Mouse (Mus musculus) CH12.LX (cell line): Measurements from ENCODE around the gene Ttc9b. TPM values are rescaled to one million over a fixed set of nuclear protein-coding genes. Genes with fewer than 3 reads are reported as not detected.

Experiments used
- DNase-seq: peaks from one replicate; pipeline ENCODE4 v3.0.0-alpha.2; 2013; ENCODE audit errors: extremely low read depth
- H3K27ac ChIP-seq: 2 replicates; pipeline ENCODE4 v1.5.1; 2012; ENCODE audit warnings: low read depth, mild to moderate bottlenecking, control low read depth, moderate library complexity; ENCODE audit not compliant: insufficient read depth
- H3K27me3 ChIP-seq: replicated peaks from 2 replicates; pipeline ENCODE3; 2012; ENCODE audit warnings: inconsistent platforms
- H3K36me3 ChIP-seq, 2 experiments: replicated peaks in 1 of 2; 2 replicates each; pipeline versions ENCODE3 to v1.6.1; 2012; ENCODE audit warnings: inconsistent platforms in 1 of 2, low read length in 1 of 2, mild to moderate bottlenecking in 1 of 2, mixed read lengths in 1 of 2, moderate library complexity in 1 of 2; ENCODE audit not compliant: control insufficient read depth in 1 of 2, insufficient read depth in 1 of 2
- H3K4me1 ChIP-seq, 2 experiments: 2 replicates each; pipeline ENCODE4 v1.6.1; 2012; ENCODE audit warnings: inconsistent platforms in 1 of 2, moderate library complexity in 1 of 2; ENCODE audit not compliant: insufficient read depth in 2 of 2, control insufficient read depth in 1 of 2
- H3K4me2 ChIP-seq: 2 replicates; pipeline ENCODE4 v1.6.1; 2012; ENCODE audit warnings: low read depth, mild to moderate bottlenecking, control low read depth; ENCODE audit not compliant: poor library complexity, insufficient read depth, severe bottlenecking
- H3K4me3 ChIP-seq, 3 experiments: fragments of 150-350 bp in 1 of 3; sonication (generic) in 1 of 3; replicated peaks in 1 of 3; 2 replicates each; pipeline versions ENCODE3 to v1.5.1; 2011 to 2012; ENCODE audit warnings: low read depth in 2 of 3, low read length in 2 of 3, mild to moderate bottlenecking in 2 of 3, moderate library complexity in 2 of 3, control low read depth in 1 of 3, improper control_type of control experiment in 1 of 3, inconsistent platforms in 1 of 3, mixed read lengths in 1 of 3; ENCODE audit not compliant: poor library complexity in 1 of 3
- H3K79me2 ChIP-seq: replicated peaks from 2 replicates; pipeline ENCODE4 v1.6.1; 2012; ENCODE audit warnings: mild to moderate bottlenecking, moderate library complexity; ENCODE audit not compliant: control insufficient read depth, poor library complexity, insufficient read depth, severe bottlenecking; ENCODE audit errors: extremely low read depth
- H3K9ac ChIP-seq: 2 replicates; pipeline ENCODE4 v1.6.1; 2012; ENCODE audit warnings: low read depth, mild to moderate bottlenecking, control low read depth, moderate library complexity; ENCODE audit not compliant: insufficient read depth
- H3K9me3 ChIP-seq: replicated peaks from 2 replicates; pipeline ENCODE3; 2012; ENCODE audit warnings: low read length, inconsistent platforms, mixed read lengths
- BHLHE40 ChIP-seq: IDR thresholded peaks from 2 replicates; pipeline ENCODE4 v1.6.1; 2011; ENCODE audit warnings: mild to moderate bottlenecking, low read depth, low read length, improper control_type of control experiment
- CHD1 ChIP-seq: IDR thresholded peaks from 2 replicates; pipeline ENCODE4 v1.6.1; 2012; ENCODE audit warnings: low read depth, low read length, improper control_type of control experiment, inconsistent platforms
- CHD2 ChIP-seq: IDR thresholded peaks from 2 replicates; pipeline ENCODE4 v1.6.1; 2011; ENCODE audit warnings: low read length, improper control_type of control experiment
- CTCF ChIP-seq, 2 experiments: IDR thresholded peaks in 1 of 2; conservative IDR thresholded peaks in 1 of 2; 2 replicates each; pipeline ENCODE4 v1.5.1; 2011 to 2012; ENCODE audit warnings: low read depth in 2 of 2, low read length in 2 of 2, improper control_type of control experiment in 1 of 2, inconsistent platforms in 1 of 2, mild to moderate bottlenecking in 1 of 2, moderate library complexity in 1 of 2
- E2F4 ChIP-seq: IDR thresholded peaks from 2 replicates; pipeline ENCODE4 v1.6.1; 2011; ENCODE audit warnings: low read depth, low read length, improper control_type of control experiment; ENCODE audit not compliant: insufficient replicate concordance
- ELF1 ChIP-seq: IDR thresholded peaks from 2 replicates; pipeline ENCODE4 v1.6.1; 2014; ENCODE audit warnings: low read depth, mild to moderate bottlenecking, inconsistent platforms, low read length, improper control_type of control experiment
- EP300 ChIP-seq: IDR thresholded peaks from 2 replicates; pipeline ENCODE4 v1.6.1; 2011; ENCODE audit warnings: low read length, improper control_type of control experiment
- ETS1 ChIP-seq: conservative IDR thresholded peaks from 2 replicates; pipeline ENCODE4 v1.6.1; 2012; ENCODE audit warnings: low read depth, mild to moderate bottlenecking, inconsistent platforms, low read length, improper control_type of control experiment, moderate library complexity
- GABPA ChIP-seq: IDR thresholded peaks from 2 replicates; pipeline ENCODE4 v1.6.1; 2012; ENCODE audit warnings: low read depth, low read length, improper control_type of control experiment, inconsistent platforms; ENCODE audit not compliant: insufficient replicate concordance
- HCFC1 ChIP-seq: IDR thresholded peaks from 2 replicates; pipeline ENCODE4 v1.6.1; 2012; ENCODE audit warnings: low read depth, mild to moderate bottlenecking, inconsistent platforms, low read length, improper control_type of control experiment
- IRF4 ChIP-seq: IDR thresholded peaks from 2 replicates; pipeline ENCODE4 v1.6.1; 2014; ENCODE audit warnings: low read depth, mild to moderate bottlenecking, inconsistent platforms, low read length, improper control_type of control experiment
- JUN ChIP-seq: IDR thresholded peaks from 2 replicates; pipeline ENCODE4 v1.6.1; 2011; ENCODE audit warnings: low read depth, mild to moderate bottlenecking, low read length, improper control_type of control experiment, moderate library complexity; ENCODE audit not compliant: insufficient read depth
- KAT2A ChIP-seq: IDR thresholded peaks from 2 replicates; pipeline ENCODE4 v1.6.1; 2012; ENCODE audit warnings: low read length, improper control_type of control experiment, inconsistent platforms; ENCODE audit not compliant: insufficient replicate concordance
- MAFK ChIP-seq: IDR thresholded peaks from 2 replicates; pipeline ENCODE4 v1.6.1; 2011; ENCODE audit warnings: low read length, improper control_type of control experiment; ENCODE audit not compliant: insufficient replicate concordance
- MAX ChIP-seq: IDR thresholded peaks from 2 replicates; pipeline ENCODE4 v1.6.1; 2011; ENCODE audit warnings: low read length, improper control_type of control experiment
- MAZ ChIP-seq: IDR thresholded peaks from 2 replicates; pipeline ENCODE4 v1.6.1; 2012; ENCODE audit warnings: low read depth, mild to moderate bottlenecking, inconsistent platforms, low read length, improper control_type of control experiment, moderate library complexity
- MEF2A ChIP-seq: IDR thresholded peaks from 2 replicates; pipeline ENCODE4 v1.6.1; 2014; ENCODE audit warnings: low read depth, mild to moderate bottlenecking, inconsistent platforms, low read length, improper control_type of control experiment, borderline replicate concordance
- MXI1 ChIP-seq: IDR thresholded peaks from 2 replicates; pipeline ENCODE4 v1.6.1; 2011; ENCODE audit warnings: mild to moderate bottlenecking, low read depth, low read length, improper control_type of control experiment
- MYC ChIP-seq: IDR thresholded peaks from 2 replicates; pipeline ENCODE4 v1.6.1; 2011; ENCODE audit warnings: low read depth, mild to moderate bottlenecking, improper control_type of control experiment, low read length
- NELFE ChIP-seq: IDR thresholded peaks from 2 replicates; pipeline ENCODE4 v1.6.1; 2011; ENCODE audit warnings: low read depth, low read length, improper control_type of control experiment
- NRF1 ChIP-seq: IDR thresholded peaks from 2 replicates; pipeline ENCODE4 v1.6.1; 2014; ENCODE audit warnings: low read depth, mild to moderate bottlenecking, inconsistent platforms, low read length, improper control_type of control experiment, moderate library complexity
- PAX5 ChIP-seq: IDR thresholded peaks from 2 replicates; pipeline ENCODE4 v1.6.1; 2012; ENCODE audit warnings: low read length, inconsistent platforms, mixed read lengths
- POLR2A ChIP-seq: IDR thresholded peaks from 2 replicates; pipeline ENCODE4 v1.6.1; 2011; ENCODE audit warnings: low read depth, mild to moderate bottlenecking, improper control_type of control experiment, low read length
- POLR2AphosphoS2 ChIP-seq: IDR thresholded peaks from 2 replicates; pipeline ENCODE4 v1.6.1; 2011; ENCODE audit warnings: low read depth, low read length, improper control_type of control experiment
- RAD21 ChIP-seq: IDR thresholded peaks from 2 replicates; pipeline ENCODE4 v1.6.1; 2011; ENCODE audit warnings: low read depth, mild to moderate bottlenecking, low read length, improper control_type of control experiment, moderate library complexity
- RCOR1 ChIP-seq: conservative IDR thresholded peaks from 2 replicates; pipeline ENCODE4 v1.6.1; 2012; ENCODE audit warnings: low read depth, mild to moderate bottlenecking, inconsistent platforms, low read length, improper control_type of control experiment
- SIN3A ChIP-seq: IDR thresholded peaks from 2 replicates; pipeline ENCODE4 v1.6.1; 2012; ENCODE audit warnings: low read length, improper control_type of control experiment, inconsistent platforms
- SMC3 ChIP-seq: IDR thresholded peaks from 2 replicates; pipeline ENCODE4 v1.6.1; 2011; ENCODE audit warnings: low read depth, low read length, improper control_type of control experiment
- TBP ChIP-seq: conservative IDR thresholded peaks from 2 replicates; pipeline ENCODE4 v1.6.1; 2011; ENCODE audit warnings: low read depth, low read length, improper control_type of control experiment
- TCF12 ChIP-seq: IDR thresholded peaks from 2 replicates; pipeline ENCODE4 v1.6.1; 2014; ENCODE audit warnings: low read depth, mild to moderate bottlenecking, inconsistent platforms, low read length, improper control_type of control experiment
- UBTF ChIP-seq: IDR thresholded peaks from 2 replicates; pipeline ENCODE4 v1.6.1; 2012; ENCODE audit warnings: low read depth, mild to moderate bottlenecking, inconsistent platforms, low read length, improper control_type of control experiment, moderate library complexity
- USF1 ChIP-seq: IDR thresholded peaks from 2 replicates; pipeline ENCODE4 v1.6.1; 2014; ENCODE audit warnings: low read depth, mild to moderate bottlenecking, inconsistent platforms, low read length, improper control_type of control experiment
- USF2 ChIP-seq: conservative IDR thresholded peaks from 2 replicates; pipeline ENCODE4 v1.6.1; 2011; ENCODE audit warnings: low read depth, low read length, improper control_type of control experiment
- ZC3H11A ChIP-seq: IDR thresholded peaks from 2 replicates; pipeline ENCODE4 v1.6.1; 2012; ENCODE audit warnings: low read depth, mild to moderate bottlenecking, inconsistent platforms, low read length, improper control_type of control experiment
- ZKSCAN1 ChIP-seq: IDR thresholded peaks from 2 replicates; pipeline ENCODE4 v1.6.1; 2012; ENCODE audit warnings: low read depth, inconsistent platforms, low read length, improper control_type of control experiment, borderline replicate concordance
- ZMIZ1 ChIP-seq: IDR thresholded peaks from 2 replicates; pipeline ENCODE4 v1.6.1; 2012; ENCODE audit warnings: low read depth, mild to moderate bottlenecking, inconsistent platforms, low read length, improper control_type of control experiment
- ZNF384 ChIP-seq: IDR thresholded peaks from 2 replicates; pipeline ENCODE4 v1.6.1; 2012; ENCODE audit warnings: low read depth, low read length, improper control_type of control experiment, inconsistent platforms
- dilution Hi-C: fragments of 300-500 bp; cut with MboI; formaldehyde crosslinking; loops from 2 replicates; pipeline ENCODE4 v1.14.3; 2020; ENCODE audit warnings: low sequenced_read_pairs; ENCODE audit not compliant: extremely low pct_unique_long_range_greater_than_20kb, extremely low pct_ligation_motif_present
- in situ Hi-C: fragments of 300-500 bp; cut with MboI; formaldehyde crosslinking; loops from 3 replicates; pipeline ENCODE4 v1.14.3; 2019; ENCODE audit warnings: low sequenced_read_pairs, low pct_ligation_motif_present, low pct_unique_long_range_greater_than_20kb, mixed read lengths
- polyA plus RNA-seq: library from polyadenylated mRNA; unstranded; fragments of >175 nt; gene quantifications from 2 replicates; pipeline ENCODE4 v1.2.1, GENCODE M21; 2012; ENCODE audit warnings: low read depth; ENCODE audit not compliant: insufficient read length
- total RNA-seq, 2 experiments: library from RNA; depleted of rRNA; stranded (reverse); fragments of 300-350 nt in 1 of 2; fragments of >200 nt in 1 of 2; gene quantifications; 2 replicates each; pipeline ENCODE4 v1.2.3; 2012 to 2014

Gene Ttc9b
- total and polyA plus RNA-seq, 3 experiments, result not detected

- no peak for TF ChIP-seq CHD1
- no peak for TF ChIP-seq POLR2A
- TF ChIP-seq, all 38 proteins: peak for 4
These were observed 20.4 kb downstream of the Ttc9b start (continued) for GRCm38 (mm10) chr7:27674195-27674521.

DNA sequence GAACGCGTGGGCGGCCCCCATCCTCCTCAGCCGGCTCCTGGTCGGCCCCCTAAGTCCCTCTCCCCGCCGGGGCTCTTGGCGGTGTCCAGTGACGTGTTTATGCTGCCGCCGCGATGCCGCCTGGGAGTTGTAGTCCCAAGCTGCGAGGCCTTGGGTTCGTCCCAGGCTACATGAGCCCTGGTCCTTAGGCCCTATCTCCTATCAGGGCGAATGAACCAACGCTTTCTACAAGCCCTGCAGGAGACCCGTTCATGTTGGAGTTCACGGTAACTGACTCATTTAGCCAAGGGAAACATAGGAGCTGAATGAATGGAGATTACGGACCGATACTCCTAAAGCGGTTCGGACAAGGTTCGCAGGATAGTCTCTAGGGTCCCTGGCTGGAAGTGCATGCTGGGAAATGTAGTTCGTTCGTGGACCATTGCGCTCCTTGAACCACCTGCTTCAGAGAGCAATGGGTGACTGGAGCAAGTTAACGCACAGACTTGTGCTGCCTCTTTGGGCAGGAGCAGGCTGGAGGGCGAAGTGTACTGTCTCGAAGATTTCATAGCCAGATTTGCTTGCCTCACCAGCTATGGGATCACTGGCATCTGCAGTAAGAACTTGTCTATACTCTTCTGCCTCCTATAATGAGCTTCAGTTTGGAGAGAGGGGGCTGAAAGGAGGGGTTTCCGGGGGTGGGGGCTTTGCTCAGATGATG, 21.0 kb downstream of the Ttc9b start, which contains the start of gene Map3k10:
Map3k10 (minus strand) TSS at position 77 of the 700 bp plus-strand sequence.
- Histone ChIP-seq H3K9me3 (no peaks in the 10 kb centered on the region), H3K79me2 (no peaks in the 10 kb centered on the region), H3K4me3 (peak within 1 kb of the TSS; percentile 64 to 77 (median 77)), H3K4me2 (peak within 1 kb of the TSS; percentile 98), H3K36me3 (peaks cover 4 to 24% of the 10 kb centered on the region in 2 experiments), H3K27me3 (no peaks in the 10 kb centered on the region), H3K27ac (peak within 1 kb of the TSS; percentile 80), H3K9ac (peak within 1 kb of the TSS; percentile 71), H3K4me1 (peaks cover 12 to 38% of the 10 kb centered on the region in 2 experiments)
- in situ Hi-C loops (no loop called here), dilution Hi-C loops (no loop called here)
- DNase-seq, result peak; percentile 93
- TF ChIP-seq POLR2AphosphoS2, result no peak
- peak; percentile 35; the same call in 1 of the 2 replicates for TF ChIP-seq ELF1
- peak; percentile 64; the same call in 1 of the 2 replicates for TF ChIP-seq POLR2A
- peak; percentile 28; the same call in 1 of the 2 replicates for TF ChIP-seq NRF1
- peak; percentile 61 for TF ChIP-seq SIN3A
- peak; percentile 94 for TF ChIP-seq MYC
- TF ChIP-seq E2F4, result no peak
- TF ChIP-seq ZNF384, result no peak
- peak; percentile 50; the same call in 1 of the 2 replicates for TF ChIP-seq MXI1
- TF ChIP-seq GABPA, result peak; percentile 16; the same call in 1 of the 2 replicates
- no peak for TF ChIP-seq USF2
- TF ChIP-seq UBTF, result no peak
- TF ChIP-seq CTCF (conservative IDR thresholded peaks at IDR 0.05 in 1 of 2, IDR thresholded peaks at IDR 0.05 in 1 of 2; ENCODE audit: low read depth in 2 of 2, low read length in 2 of 2), result no peak
- peak; percentile 16; the same call in 1 of the 2 replicates for TF ChIP-seq NELFE
- TF ChIP-seq TBP, result peak; percentile 66; the same call in 1 of the 2 replicates
- TF ChIP-seq EP300, result no peak
- peak; percentile 95 for TF ChIP-seq HCFC1
- TF ChIP-seq ETS1, result no peak
- peak; percentile 92 for TF ChIP-seq KAT2A
- no peak for TF ChIP-seq RCOR1
- TF ChIP-seq MAX, result peak; percentile 58; the same call in 1 of the 2 replicates
- no peak for TF ChIP-seq USF1
- no peak for TF ChIP-seq RAD21
- TF ChIP-seq JUN, result no peak
- TF ChIP-seq ZKSCAN1, result no peak; the same call in 1 of the 2 replicates
- peak; percentile 55; the same call in 1 of the 2 replicates for TF ChIP-seq ZMIZ1
- peak; percentile 37; the same call in 1 of the 2 replicates for TF ChIP-seq IRF4
- no peak for TF ChIP-seq SMC3
- TF ChIP-seq ZC3H11A, result no peak
- TF ChIP-seq PAX5, result no peak
- peak; percentile 60; the same call in 1 of the 2 replicates for TF ChIP-seq TCF12
- no peak for TF ChIP-seq MAFK
- no peak for TF ChIP-seq MEF2A
- no peak for TF ChIP-seq BHLHE40
- no peak for TF ChIP-seq CHD2
- TF ChIP-seq MAZ, result peak; percentile 74
